10 mouse cellular contexts compared by ENCODE assay signal in the genomic region with DNA sequence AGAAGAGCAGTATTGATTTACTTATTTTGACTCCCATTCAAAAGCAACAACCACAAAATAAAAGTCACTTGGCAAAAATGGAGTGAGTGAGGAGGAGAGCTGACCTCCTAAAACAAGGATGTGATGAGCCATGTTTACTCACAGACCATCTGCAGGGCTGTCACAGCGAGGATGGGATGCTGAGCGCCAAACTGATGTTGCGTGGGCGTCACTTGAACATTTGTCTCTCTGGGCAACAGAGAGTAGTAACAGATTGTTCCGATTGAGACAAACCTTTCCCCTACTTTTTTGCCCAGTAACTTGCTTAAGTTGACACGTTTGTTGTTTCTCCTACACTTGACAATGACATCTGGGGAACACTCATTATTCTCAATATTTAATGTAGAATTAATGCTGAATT.
DNase-seq lines count a peak whose midpoint lies in the region; ATAC-seq lines count a peak whose summit lies in the region.
"Had no signal": no experiment of that assay in that cellular context is flagged by ENCODE, and none has a peak within 500 bp of the region (broad histone marks: within the 10 kb centered on the region; RNA-seq: fewer than 3 reads in every experiment).

No protein-coding gene starts in this region.

- H3K27ac ChIP-seq in heart, embryonic 10.5 days: no peak overlapping the region
- H3K27ac ChIP-seq in hindbrain, embryonic 14.5 days: no peak overlapping the region
- H3K27ac ChIP-seq: liver, embryonic 15.5 days had no signal

- no peaks in the 10 kb centered on the region for H3K4me1 ChIP-seq in heart, embryonic 10.5 days
- no peaks in the 10 kb centered on the region for H3K4me1 ChIP-seq in hindbrain, embryonic 14.5 days (replicated peaks; ENCODE audit: control insufficient read depth, insufficient read depth, low read length)
- H3K4me1 ChIP-seq: liver, embryonic 15.5 days had no signal

- no peak overlapping the region for H3K9ac ChIP-seq in hindbrain, embryonic 14.5 days
- H3K9ac ChIP-seq: liver, embryonic 15.5 days had no signal

- H3K4me3 ChIP-seq in heart, embryonic 10.5 days: no peak overlapping the region
- no peak overlapping the region for H3K4me3 ChIP-seq in hindbrain, embryonic 14.5 days (replicated peaks; ENCODE audit: low read length)
- H3K4me3 ChIP-seq: liver, embryonic 15.5 days had no signal

- 73% methylated on average over 6 of the region's 6 CpGs for WGBS in heart, embryonic 10.5 days
- WGBS in hindbrain, embryonic 14.5 days: 69% methylated on average over 6 of the region's 6 CpGs

- no peaks in the 10 kb centered on the region for H3K9me3 ChIP-seq in heart, embryonic 10.5 days
- no peaks in the 10 kb centered on the region for H3K9me3 ChIP-seq in hindbrain, embryonic 14.5 days (ENCODE audit: control insufficient read depth, low read length)
- H3K9me3 ChIP-seq: liver, embryonic 15.5 days had no signal

- intact Hi-C loops in heart, postnatal 25 days (cut with DNase I): no loop called here

- no peaks in the 10 kb centered on the region for H3K36me3 ChIP-seq in heart, embryonic 10.5 days
- H3K36me3 ChIP-seq in hindbrain, embryonic 14.5 days (replicated peaks; ENCODE audit: control insufficient read depth, insufficient read depth): no peaks in the 10 kb centered on the region
- H3K36me3 ChIP-seq: liver, embryonic 15.5 days had no signal

- H3K27me3 ChIP-seq in heart, embryonic 10.5 days (ENCODE audit: insufficient read depth, poor library complexity, severe bottlenecking): peaks cover 19% of the 10 kb centered on the region; the same call in 1 of the 2 replicates
- H3K27me3 ChIP-seq in hindbrain, embryonic 14.5 days (ENCODE audit: control insufficient read depth, insufficient read depth, low read length): no peaks in the 10 kb centered on the region
- H3K27me3 ChIP-seq: liver, embryonic 15.5 days had no signal

- H3K4me2 ChIP-seq in hindbrain, embryonic 14.5 days (replicated peaks): no peak overlapping the region
- H3K4me2 ChIP-seq: liver, embryonic 15.5 days had no signal

- ATAC-seq in frontal cortex, adult (ENCODE audit: low TSS enrichment): peak; percentile 73; the same call in 1 of the 2 replicates
- no peak for ATAC-seq in hindbrain, embryonic 14.5 days (ENCODE audit: low FRiP score)
- ATAC-seq: inflammation-experienced regulatory T-cells, adult 6 months had no signal

- DNase-seq in heart, embryonic 10.5 days (ENCODE audit: low spot score): peak; percentile 19
- no peak for DNase-seq in heart, postnatal 25 days (ENCODE audit: low spot score)
- DNase-seq in layer of hippocampus, adult 9-11 months: peak; percentile 89
- peak; percentile 79 to 81 for DNase-seq in right cerebral cortex, adult 2 months (ENCODE audit: low spot score in 2 of 2)
- DNase-seq in retina, postnatal 1 day: no peak
- no peak for DNase-seq in hindbrain, embryonic 14.5 days (ENCODE audit: low spot score)
- no peak for DNase-seq in adrenal gland, adult 8-10 months

Comparison
In these comparisons a context has a peak if more than half of its experiments do, and no peak if none do; other contexts are left out.
1. DNase-seq: peak in heart, embryonic 10.5 days (single experiment), layer of hippocampus, adult 9-11 months (single experiment) and right cerebral cortex, adult 2 months (2 of 2); none in heart, postnatal 25 days (single experiment), retina, postnatal 1 day (single experiment), hindbrain, embryonic 14.5 days (single experiment) and adrenal gland, adult 8-10 months (single experiment).